8 mouse cellular contexts compared by ENCODE assay signal in genomic region chr7:29954731-29955130, GRCm38 (mm10). TPM values are rescaled to one million over a fixed set of nuclear protein-coding genes. Genes with fewer than 3 reads are reported as not detected.
DNase-seq lines count a peak whose midpoint lies in the region; ATAC-seq and TF ChIP-seq lines count a peak whose summit lies in the region.

No protein-coding gene starts in this region.

- intact Hi-C loops in left cerebral cortex, postnatal 4 days (cut with DNase I): no loop called here

- no peak overlapping the region for H3K27ac ChIP-seq in embryonic fibroblast, embryonic 13.5 days (ENCODE audit: insufficient read depth, low read length)
- no peak overlapping the region for H3K27ac ChIP-seq in hindbrain, embryonic 13.5 days
- no peak overlapping the region for H3K27ac ChIP-seq in liver, embryonic 12.5 days

- WGBS in hindbrain, embryonic 13.5 days: 25% methylated on average over 4 of the region's 4 CpGs
- 17% methylated on average over 4 of the region's 4 CpGs for WGBS in liver, embryonic 12.5 days (ENCODE audit: insufficient replicate concordance)

- peaks cover 12% of the 10 kb centered on the region for H3K36me3 ChIP-seq in hindbrain, embryonic 13.5 days
- H3K36me3 ChIP-seq in liver, embryonic 12.5 days: peaks cover 12% of the 10 kb centered on the region

- H3K4me3 ChIP-seq in embryonic fibroblast, embryonic 13.5 days (ENCODE audit: insufficient read depth, low read length): no peak overlapping the region
- peak overlapping the region; percentile 77; the same call in 1 of the 2 replicates for H3K4me3 ChIP-seq in hindbrain, embryonic 13.5 days
- peak overlapping the region; percentile 69 for H3K4me3 ChIP-seq in liver, embryonic 12.5 days

- ATAC-seq in hindbrain, embryonic 13.5 days (ENCODE audit: low FRiP score): no peak
- no peak for ATAC-seq in liver, embryonic 12.5 days

- TF ChIP-seq POLR2A in embryonic fibroblast, embryonic 13.5 days (IDR thresholded peaks at IDR 0.05; ENCODE audit: low read depth, low read length): no peak

- no peaks in the 10 kb centered on the region for H3K9me3 ChIP-seq in hindbrain, embryonic 13.5 days
- no peaks in the 10 kb centered on the region for H3K9me3 ChIP-seq in liver, embryonic 12.5 days (replicated peaks)

- no peaks in the 10 kb centered on the region for H3K4me1 ChIP-seq in embryonic fibroblast, embryonic 13.5 days (ENCODE audit: control insufficient read depth, insufficient read depth, low read length)
- H3K4me1 ChIP-seq in hindbrain, embryonic 13.5 days (replicated peaks): peaks cover 6% of the 10 kb centered on the region; the same call in 1 of the 2 replicates
- H3K4me1 ChIP-seq in liver, embryonic 12.5 days: peaks cover 16% of the 10 kb centered on the region

- peak; percentile 23 for DNase-seq in left cerebral cortex, postnatal 4 days
- no peak for DNase-seq in left cerebral cortex, adult 18-20 months (ENCODE audit: low spot score in 2 of 2)
- peak; percentile 67 for DNase-seq in adrenal gland, postnatal 14 days
- DNase-seq in natural killer cell, adult 2 months (ENCODE audit: low spot score in 2 of 2): peak; percentile 14 to 17
- no peak for DNase-seq in frontal cortex, postnatal 10 days (ENCODE audit: low spot score in 2 of 2)

- 0 out of 2 replicates have a peak overlapping the region, but pooled peaks have one; percentile 62 for H3K4me2 ChIP-seq in hindbrain, embryonic 13.5 days
- H3K4me2 ChIP-seq in liver, embryonic 12.5 days: peak overlapping the region; percentile 75

- H3K9ac ChIP-seq in hindbrain, embryonic 13.5 days: no peak overlapping the region
- peak overlapping the region; percentile 81; the same call in 1 of the 2 replicates for H3K9ac ChIP-seq in liver, embryonic 12.5 days

- no peaks in the 10 kb centered on the region for H3K27me3 ChIP-seq in hindbrain, embryonic 13.5 days
- no peaks in the 10 kb centered on the region for H3K27me3 ChIP-seq in liver, embryonic 12.5 days (replicated peaks)

- TF ChIP-seq CTCF in embryonic fibroblast, embryonic 13.5 days (IDR thresholded peaks at IDR 0.05; ENCODE audit: borderline replicate concordance, insufficient read depth, low read length): 0 out of 2 replicates have a peak, but pooled peaks have one; percentile 6

RNA-seq across cellular contexts. Expression of gene Zfp74, which starts 0.8 kb away (rescaled TPM):
- 10 to 100 TPM; 25.4 to 28.2 TPM for total RNA-seq in left cerebral cortex, postnatal 4 days (2021)
- 10 to 100 TPM; 14.9 to 18.5 TPM for total RNA-seq in left cerebral cortex, adult 18-20 months (2021)
- total RNA-seq in adrenal gland, postnatal 14 days (2021): 10.1 and 12.4 TPM in 2 replicates
- polyA plus RNA-seq in embryonic fibroblast, embryonic 13.5 days (2011; ENCODE audit: insufficient read length, low read depth, missing spikeins): 8.0 and 11.9 TPM in 2 replicates
- polyA plus RNA-seq in hindbrain, embryonic 13.5 days (2015; fragmentation: Nextera tagmentation; extraction: Ambion mirVana): 17.5 and 18.4 TPM in 2 replicates
- 3.6 and 4.8 TPM in 2 replicates for polyA plus RNA-seq in liver, embryonic 12.5 days (2016; fragmentation: Nextera tagmentation; extraction: Ambion mirVana)

RNA-seq across cellular contexts. Expression of gene Zfp568, which starts 29.0 kb away (rescaled TPM):
- total RNA-seq in left cerebral cortex, postnatal 4 days (2021): 1 to 10 TPM; 5.1 to 5.4 TPM
- total RNA-seq in left cerebral cortex, adult 18-20 months (2021): 1 to 10 TPM; 4.5 to 4.7 TPM
- total RNA-seq in adrenal gland, postnatal 14 days (2021): 15.2 and 16.4 TPM in 2 replicates
- polyA plus RNA-seq in embryonic fibroblast, embryonic 13.5 days (2011; ENCODE audit: insufficient read length, low read depth, missing spikeins): 17.4 and 21.7 TPM in 2 replicates
- 5.5 and 8.0 TPM in 2 replicates for polyA plus RNA-seq in hindbrain, embryonic 13.5 days (2015; fragmentation: Nextera tagmentation; extraction: Ambion mirVana)
- 13.4 and 14.2 TPM in 2 replicates for polyA plus RNA-seq in liver, embryonic 12.5 days (2016; fragmentation: Nextera tagmentation; extraction: Ambion mirVana)

RNA-seq across cellular contexts. Expression of gene Zfp383, which starts 46.7 kb away (rescaled TPM):
- total RNA-seq in left cerebral cortex, postnatal 4 days (2021): 10 to 100 TPM in 1 of 2 experiments, 1 to 10 TPM in 1; 9.9 to 10.7 TPM
- 1 to 10 TPM; 9.6 to 9.8 TPM for total RNA-seq in left cerebral cortex, adult 18-20 months (2021)
- 4.7 and 6.5 TPM in 2 replicates for total RNA-seq in adrenal gland, postnatal 14 days (2021)
- 6.5 and 11.6 TPM in 2 replicates for polyA plus RNA-seq in embryonic fibroblast, embryonic 13.5 days (2011; ENCODE audit: insufficient read length, low read depth, missing spikeins)
- 8.5 and 8.6 TPM in 2 replicates for polyA plus RNA-seq in hindbrain, embryonic 13.5 days (2015; fragmentation: Nextera tagmentation; extraction: Ambion mirVana)
- 0.54 and 0.55 TPM in 2 replicates for polyA plus RNA-seq in liver, embryonic 12.5 days (2016; fragmentation: Nextera tagmentation; extraction: Ambion mirVana)

RNA-seq across cellular contexts. Expression of gene Zfp27, which starts 48.4 kb away (rescaled TPM):
- total RNA-seq in left cerebral cortex, postnatal 4 days (2021): 10 to 100 TPM; 19.5 to 22.5 TPM
- total RNA-seq in left cerebral cortex, adult 18-20 months (2021): 10 to 100 TPM; 19.8 to 22.5 TPM
- 11.9 and 12.2 TPM in 2 replicates for total RNA-seq in adrenal gland, postnatal 14 days (2021)
- 11.0 and 12.5 TPM in 2 replicates for polyA plus RNA-seq in embryonic fibroblast, embryonic 13.5 days (2011; ENCODE audit: insufficient read length, low read depth, missing spikeins)
- 15.1 and 15.2 TPM in 2 replicates for polyA plus RNA-seq in hindbrain, embryonic 13.5 days (2015; fragmentation: Nextera tagmentation; extraction: Ambion mirVana)
- 2.6 and 3.4 TPM in 2 replicates for polyA plus RNA-seq in liver, embryonic 12.5 days (2016; fragmentation: Nextera tagmentation; extraction: Ambion mirVana)

Comparison
In these comparisons a context has a peak if more than half of its experiments do, and no peak if none do; other contexts are left out.
1. DNase-seq: peak in left cerebral cortex, postnatal 4 days (single experiment), adrenal gland, postnatal 14 days (single experiment) and natural killer cell, adult 2 months (2 of 2); none in left cerebral cortex, adult 18-20 months (0 of 2) and frontal cortex, postnatal 10 days (0 of 2).